Comparison of ENCODE assay signal across 8 mouse cellular contexts in genomic region chr1:91494457-91495140, GRCm38 (mm10). TPM values are rescaled to one million over a fixed set of nuclear protein-coding genes. Genes with fewer than 3 reads are reported as not detected.
DNase-seq lines count a peak whose midpoint lies in the region; ATAC-seq and TF ChIP-seq lines count a peak whose summit lies in the region.

TSS of gene Traf3ip1 (plus strand) at chr1:91494647.

- WGBS in forebrain, postnatal 0 days = under 1% methylated on average over 76 of the region's 79 CpGs
- under 1% methylated on average over 74 of the region's 79 CpGs for WGBS in lung, embryonic 16.5 days

- peak within 1 kb of the TSS; percentile 79 for H3K9ac ChIP-seq in forebrain, postnatal 0 days
- peak within 1 kb of the TSS; percentile 83 for H3K9ac ChIP-seq in lung, embryonic 16.5 days (ENCODE audit: low read length)

- no peaks in the 10 kb centered on the region for H3K9me3 ChIP-seq in G1E (replicated peaks)
- H3K9me3 ChIP-seq in forebrain, postnatal 0 days (ENCODE audit: low read length) = no peaks in the 10 kb centered on the region
- H3K9me3 ChIP-seq in lung, embryonic 16.5 days (ENCODE audit: control insufficient read depth, low read length) = no peaks in the 10 kb centered on the region

- peak; percentile 86 for ATAC-seq in G1E (ENCODE audit: extremely low read depth, insufficient number of reproducible peaks, low FRiP score, poor library complexity, severe bottlenecking)
- peak; percentile 100 for ATAC-seq in forebrain, postnatal 0 days
- ATAC-seq in hematopoietic stem cell, adult 5-6 weeks (replicated peaks in 1 of 2; ENCODE audit: insufficient read depth in 1 of 2, low FRiP score in 2 of 2, low TSS enrichment in 1 of 2, low read depth in 1 of 2, poor library complexity in 2 of 2, severe bottlenecking in 2 of 2) = peak; percentile 86 to 90
- ATAC-seq in lung, embryonic 16.5 days (ENCODE audit: low read depth) = peak; percentile 99

- peaks cover 23% of the 10 kb centered on the region for H3K36me3 ChIP-seq in G1E (replicated peaks)
- no peaks in the 10 kb centered on the region for H3K36me3 ChIP-seq in forebrain, postnatal 0 days (ENCODE audit: insufficient read depth)
- no peaks in the 10 kb centered on the region for H3K36me3 ChIP-seq in lung, embryonic 16.5 days (ENCODE audit: control insufficient read depth, insufficient read depth, low read length)

- no peak for TF ChIP-seq CTCF in G1E (IDR thresholded peaks at IDR 0.05; ENCODE audit: low read depth, low read length)
- TF ChIP-seq CTCF in forebrain, postnatal 0 days (IDR thresholded peaks at IDR 0.05; ENCODE audit: low read depth) = 0 out of 2 replicates have a peak, but pooled peaks have one; percentile 7

- peak within 1 kb of the TSS; percentile 84 for H3K4me2 ChIP-seq in forebrain, postnatal 0 days (ENCODE audit: low read depth)
- H3K4me2 ChIP-seq in lung, embryonic 16.5 days (ENCODE audit: low read depth, low read length) = peak within 1 kb of the TSS; percentile 75

- H3K4me1 ChIP-seq in G1E (ENCODE audit: insufficient read depth, low read depth, low read length) = peaks cover 24% of the 10 kb centered on the region
- H3K4me1 ChIP-seq in forebrain, postnatal 0 days (ENCODE audit: insufficient read depth) = peaks cover 5% of the 10 kb centered on the region
- H3K4me1 ChIP-seq in lung, embryonic 16.5 days (replicated peaks; ENCODE audit: control insufficient read depth, insufficient read depth, low read length) = peaks cover 16% of the 10 kb centered on the region

- H3K27ac ChIP-seq in forebrain, postnatal 0 days (ENCODE audit: low read depth, low read length) = no peak within 1 kb of the TSS
- no peak within 1 kb of the TSS; the same call in 1 of the 2 replicates for H3K27ac ChIP-seq in lung, embryonic 16.5 days (ENCODE audit: low read length)

- DNase-seq in G1E (ENCODE audit: low spot score) = peak; percentile 98
- DNase-seq in cerebellum, adult 18-20 months = peak; percentile 94 to 97
- DNase-seq in forebrain, postnatal 0 days = peak; percentile 92
- DNase-seq in layer of hippocampus, adult 9-10 months (ENCODE audit: low spot score) = peak; percentile 63
- peak; percentile 75 for DNase-seq in ovary, postnatal 10 days (ENCODE audit: low spot score)
- peak; percentile 86 to 93 for DNase-seq in thymus, postnatal 10 days (ENCODE audit: low spot score in 2 of 2)

- peaks cover 13% of the 10 kb centered on the region for H3K27me3 ChIP-seq in G1E (ENCODE audit: insufficient read depth, low read length)
- no peaks in the 10 kb centered on the region for H3K27me3 ChIP-seq in forebrain, postnatal 0 days (ENCODE audit: insufficient read depth, low read length)
- no peaks in the 10 kb centered on the region for H3K27me3 ChIP-seq in lung, embryonic 16.5 days (ENCODE audit: control insufficient read depth, insufficient read depth, low read depth, low read length)

- H3K4me3 ChIP-seq in G1E (ENCODE audit: low read depth, low read length) = peak within 1 kb of the TSS; percentile 86
- peak within 1 kb of the TSS; percentile 85 for H3K4me3 ChIP-seq in forebrain, postnatal 0 days (ENCODE audit: low read depth, low read length)
- peak within 1 kb of the TSS; percentile 92 for H3K4me3 ChIP-seq in lung, embryonic 16.5 days (ENCODE audit: low read length)

RNA-seq across cellular contexts. Expression of gene Traf3ip1, which starts in this region (rescaled TPM):
- 9.7 and 10.5 TPM in 2 replicates for total RNA-seq in G1E (2014; fragmentation: Nextera tagmentation)
- 12.7 and 12.8 TPM in 2 replicates for total RNA-seq in G1E (2017)
- 16.1 and 17.8 TPM in 2 replicates for polyA plus RNA-seq in G1E (2012)
- total RNA-seq in forebrain, postnatal 0 days (2014; rRNA removed) = 10.1 and 15.8 TPM in 2 replicates
- polyA plus RNA-seq in forebrain, postnatal 0 days (2015; fragmentation: Nextera tagmentation; extraction: Ambion mirVana) = 4.6 and 6.4 TPM in 2 replicates
- 6.9 and 7.8 TPM in 2 replicates for total RNA-seq in hematopoietic stem cell, adult 5-6 weeks (2017)
- polyA plus RNA-seq in lung, embryonic 16.5 days (2015; fragmentation: Nextera tagmentation; extraction: Ambion mirVana) = 12.8 and 13.0 TPM in 2 replicates
